Mouse (Mus musculus) CH12.LX (cell line): ENCODE measurements around the gene Calcoco1.

Experiments used
- CTCF ChIP-seq, 2 experiments: IDR thresholded peaks in 1 of 2; conservative IDR thresholded peaks in 1 of 2; 2 replicates each; pipeline ENCODE4 v1.5.1; 2011 to 2012; ENCODE audit warnings: low read depth in 2 of 2, low read length in 2 of 2, improper control_type of control experiment in 1 of 2, inconsistent platforms in 1 of 2, mild to moderate bottlenecking in 1 of 2, moderate library complexity in 1 of 2
- E2F4 ChIP-seq: IDR thresholded peaks from 2 replicates; pipeline ENCODE4 v1.6.1; 2011; ENCODE audit warnings: low read depth, low read length, improper control_type of control experiment; ENCODE audit not compliant: insufficient replicate concordance
- EP300 ChIP-seq: IDR thresholded peaks from 2 replicates; pipeline ENCODE4 v1.6.1; 2011; ENCODE audit warnings: low read length, improper control_type of control experiment
- KAT2A ChIP-seq: IDR thresholded peaks from 2 replicates; pipeline ENCODE4 v1.6.1; 2012; ENCODE audit warnings: low read length, improper control_type of control experiment, inconsistent platforms; ENCODE audit not compliant: insufficient replicate concordance
- MAX ChIP-seq: IDR thresholded peaks from 2 replicates; pipeline ENCODE4 v1.6.1; 2011; ENCODE audit warnings: low read length, improper control_type of control experiment
- MXI1 ChIP-seq: IDR thresholded peaks from 2 replicates; pipeline ENCODE4 v1.6.1; 2011; ENCODE audit warnings: mild to moderate bottlenecking, low read depth, low read length, improper control_type of control experiment
- NRF1 ChIP-seq: IDR thresholded peaks from 2 replicates; pipeline ENCODE4 v1.6.1; 2014; ENCODE audit warnings: low read depth, mild to moderate bottlenecking, inconsistent platforms, low read length, improper control_type of control experiment, moderate library complexity
- PAX5 ChIP-seq: IDR thresholded peaks from 2 replicates; pipeline ENCODE4 v1.6.1; 2012; ENCODE audit warnings: low read length, inconsistent platforms, mixed read lengths
- POLR2A ChIP-seq: IDR thresholded peaks from 2 replicates; pipeline ENCODE4 v1.6.1; 2011; ENCODE audit warnings: low read depth, mild to moderate bottlenecking, improper control_type of control experiment, low read length
- USF1 ChIP-seq: IDR thresholded peaks from 2 replicates; pipeline ENCODE4 v1.6.1; 2014; ENCODE audit warnings: low read depth, mild to moderate bottlenecking, inconsistent platforms, low read length, improper control_type of control experiment

- TF ChIP-seq NRF1 (no peak), USF1 (no peak), CTCF (conservative IDR thresholded peaks at IDR 0.05 in 1 of 2, IDR thresholded peaks at IDR 0.05 in 1 of 2; ENCODE audit: low read depth in 2 of 2, low read length in 2 of 2) (no peak), E2F4 (no peak), PAX5 (no peak), MAX (no peak), POLR2A (no peak), EP300 (no peak), MXI1 (no peak), KAT2A (no peak)
Measured at GRCm38 (mm10) chr15:102692321-102692804, 29.6 kb downstream of the Calcoco1 start.
